Mouse (Mus musculus) spleen, postnatal 10 days (tissue): ENCODE measurements around the gene Fhl2.
"Not testable (repeated sequence)": the region's sequence is repeated elsewhere in the genome, so short reads cannot be mapped to it uniquely, and the experiment has no call there.

Experiments used
- DNase-seq, 2 experiments: peaks; one replicate each; pipeline ENCODE4 v3.0.0; 2021 to 2022; ENCODE audit warnings: low spot score in 2 of 2

Gene Fhl2

DNA sequence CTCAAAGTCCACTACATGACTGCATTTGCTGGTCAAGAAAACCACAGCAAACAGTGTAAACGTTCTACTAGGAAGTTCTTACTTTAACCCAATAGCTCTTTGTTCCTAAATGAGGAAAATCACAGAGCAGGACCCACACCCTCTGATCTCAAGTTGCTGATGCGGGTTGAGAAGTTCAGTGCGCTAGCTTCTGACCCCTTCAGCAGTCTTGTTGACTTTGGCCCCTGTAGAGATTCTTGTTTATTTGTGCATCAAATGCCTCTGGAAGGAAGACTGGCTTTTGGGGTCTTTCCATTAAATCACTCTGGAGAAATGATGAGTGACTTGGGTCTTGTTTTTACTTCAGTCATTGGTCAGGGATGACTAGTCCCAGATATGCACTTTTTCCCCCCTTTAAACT, 46.6 kb downstream of the Fhl2 start:
- no peak for DNase-seq

DNA sequence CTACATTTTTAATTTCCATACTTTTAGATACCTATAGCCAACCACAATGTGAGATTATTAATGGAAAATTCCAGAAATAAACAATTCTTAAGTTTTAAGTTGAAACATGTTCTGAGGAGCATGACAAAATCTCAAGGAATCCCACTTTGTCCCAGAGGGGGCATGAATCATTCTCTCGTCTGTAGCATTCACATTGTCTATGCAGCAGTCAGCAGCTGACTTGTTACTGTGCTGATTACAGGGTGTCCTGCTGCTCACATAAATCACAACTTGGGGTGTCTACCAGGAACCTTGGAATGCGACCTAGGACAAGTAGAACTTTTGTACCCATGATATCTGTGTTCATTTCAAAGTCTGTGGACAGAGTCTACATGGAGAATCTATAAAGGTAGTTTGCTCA, 49.3 kb downstream of the Fhl2 start:
- no peak for DNase-seq

DNA sequence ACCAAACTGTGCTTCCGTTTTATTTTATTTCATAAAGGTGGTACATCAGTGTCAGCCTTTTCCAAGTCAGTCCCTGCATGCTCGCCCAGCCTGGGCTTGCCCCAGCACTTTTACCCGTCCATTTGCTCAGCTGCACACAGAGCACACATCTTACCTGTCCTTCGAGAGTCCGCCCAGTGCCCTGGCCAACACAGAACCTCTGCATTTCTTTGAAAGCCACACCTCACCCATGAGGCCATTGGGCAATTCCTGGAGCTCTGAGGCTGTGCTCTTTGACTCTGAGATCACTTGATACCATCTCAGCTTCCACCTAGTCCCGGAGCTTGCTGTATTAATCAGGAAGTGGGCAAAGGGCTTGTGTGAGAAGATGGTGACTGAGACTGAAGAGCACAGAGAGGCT, 51.4 kb downstream of the Fhl2 start:
- no peak for DNase-seq

DNA sequence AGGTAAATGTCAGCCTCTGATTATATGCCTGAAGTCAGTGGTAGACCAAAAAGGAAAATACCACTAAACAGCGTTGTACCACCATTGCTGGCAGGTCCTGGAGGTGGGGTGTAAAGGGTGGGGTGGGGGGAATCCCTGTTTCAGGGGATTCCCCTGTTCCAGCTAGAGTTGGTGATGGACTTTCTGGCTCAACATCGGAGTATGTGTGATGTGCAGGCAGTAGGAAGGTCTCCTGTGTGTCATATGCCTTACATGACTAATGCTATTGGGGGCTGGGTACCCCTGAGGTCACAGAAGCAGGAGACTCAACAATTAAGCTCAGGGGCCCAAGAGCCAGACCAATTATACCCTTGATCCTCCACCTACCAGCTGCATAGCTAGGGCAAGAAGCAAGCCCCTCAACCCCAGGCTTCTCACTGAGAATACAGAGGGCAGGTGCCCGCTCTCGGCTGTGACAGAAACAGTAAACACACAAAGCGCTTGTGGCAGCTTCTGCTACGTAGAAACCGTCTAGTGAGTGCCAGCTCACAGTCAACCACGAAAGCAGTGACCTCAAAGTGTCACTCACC, 52.4 kb downstream of the Fhl2 start:
- DNase-seq: no peak

DNA sequence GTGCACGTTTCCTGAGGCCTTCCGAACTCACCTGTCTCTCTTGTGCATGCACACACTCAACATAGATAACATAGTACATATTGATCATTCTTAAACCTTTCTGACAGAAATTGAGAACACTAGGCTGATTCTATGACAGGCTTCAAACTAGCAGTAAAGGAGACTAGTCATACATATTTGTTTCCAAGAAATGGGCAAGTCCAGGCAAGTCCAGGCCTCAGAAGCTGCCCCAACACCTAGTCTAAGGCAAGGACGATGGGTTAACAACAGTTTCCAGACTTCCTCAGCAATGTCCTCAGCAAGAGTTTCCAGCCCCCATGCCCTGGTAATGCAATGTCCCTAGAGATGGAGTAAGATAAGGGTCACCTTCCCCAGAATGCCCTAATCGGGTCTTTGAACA, 53.0 kb downstream of the Fhl2 start:
- no peak for DNase-seq

DNA sequence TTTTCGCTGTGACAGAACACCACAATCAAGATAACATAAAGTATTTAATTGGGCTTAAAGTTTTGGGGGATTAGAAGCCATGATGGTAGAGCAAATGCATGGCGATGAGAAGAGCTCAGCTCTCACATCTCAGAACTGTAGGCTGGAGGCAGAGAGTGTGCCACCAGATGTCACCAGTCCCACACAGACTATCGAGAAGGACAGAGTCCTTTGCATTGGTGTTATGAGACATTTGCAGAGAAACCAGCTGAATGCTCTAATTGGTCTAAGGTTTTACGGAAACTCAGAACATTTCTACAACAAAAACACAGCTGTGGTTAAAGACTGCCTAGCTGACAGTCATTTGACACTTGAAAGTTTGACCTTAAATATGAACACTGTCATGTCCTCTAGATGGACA, 53.5 kb downstream of the Fhl2 start:
- DNase-seq: peak in 1 of 2 experiments; percentile 20

DNA sequence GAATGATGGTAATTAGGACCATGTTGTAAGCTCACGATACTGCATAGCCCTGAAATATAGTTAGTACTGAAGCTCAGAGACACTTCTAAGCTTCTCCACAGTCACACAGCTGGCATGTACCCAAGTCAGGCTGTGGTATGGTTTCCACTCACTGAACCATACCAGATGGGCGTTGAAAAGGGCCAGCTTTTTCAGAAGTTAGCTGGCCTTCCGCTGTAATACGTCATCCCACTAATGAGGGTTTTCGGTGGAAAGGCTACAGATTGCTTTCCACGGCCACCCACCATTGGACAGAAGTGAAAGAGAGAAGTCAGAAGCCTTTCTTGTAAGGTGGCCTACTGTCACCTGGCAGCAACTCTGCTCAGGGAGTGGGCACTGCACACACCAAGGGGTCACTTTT, 53.9 kb downstream of the Fhl2 start:
- DNase-seq: no peak

DNA sequence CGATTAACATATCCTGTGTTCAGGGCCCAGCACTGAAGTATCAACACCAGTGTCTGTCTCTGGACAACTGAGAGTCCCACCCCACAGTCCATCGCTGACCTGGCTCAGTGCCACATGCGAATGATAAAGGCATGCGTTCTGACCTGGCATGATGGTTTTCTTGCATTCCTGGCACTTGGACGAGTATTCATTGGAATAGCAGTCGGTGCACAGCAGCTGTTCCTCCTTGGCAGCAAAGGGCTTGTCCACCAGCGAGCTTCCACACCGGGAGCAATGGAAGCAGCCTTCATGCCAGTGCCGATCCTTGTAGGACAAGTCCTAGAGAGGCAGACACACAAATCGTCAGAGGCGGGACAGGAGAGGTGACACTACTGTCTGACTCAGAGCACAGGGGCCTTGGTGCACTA, 55.2 kb downstream of the Fhl2 start:
- no peak for DNase-seq

DNA sequence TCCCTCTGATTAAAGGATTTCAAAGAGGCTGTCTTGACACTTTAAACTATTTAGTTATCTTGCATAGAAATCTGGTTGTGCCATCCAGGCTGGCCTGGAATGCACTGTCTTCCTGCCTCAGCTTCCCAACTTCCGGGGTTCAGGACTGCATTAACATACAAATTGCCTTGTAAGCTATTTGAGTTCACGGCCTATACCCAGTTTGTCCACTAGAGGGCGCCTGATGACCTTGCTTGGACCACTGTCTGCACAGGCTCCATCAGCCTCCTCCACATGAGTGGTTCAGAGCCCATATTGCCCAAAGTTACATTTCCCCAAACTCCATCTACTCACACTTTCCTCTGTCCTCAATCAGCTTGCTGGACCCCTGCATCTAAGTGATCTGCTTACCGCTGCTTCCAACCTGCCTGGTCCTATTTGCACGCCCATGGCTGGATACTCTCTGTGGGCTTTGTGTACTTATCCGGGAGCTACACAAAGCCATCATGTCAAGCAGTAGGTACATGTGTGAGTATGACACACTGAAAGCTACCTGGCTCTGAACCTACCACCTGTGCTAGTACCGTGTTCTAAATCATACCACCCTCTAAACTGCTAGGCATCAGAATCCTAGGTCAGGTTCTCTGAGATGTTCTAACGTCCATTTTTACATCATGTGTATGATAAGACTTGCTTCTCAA, 57.1 kb downstream of the Fhl2 start:
- peak; percentile 74 to 85 for DNase-seq

DNA sequence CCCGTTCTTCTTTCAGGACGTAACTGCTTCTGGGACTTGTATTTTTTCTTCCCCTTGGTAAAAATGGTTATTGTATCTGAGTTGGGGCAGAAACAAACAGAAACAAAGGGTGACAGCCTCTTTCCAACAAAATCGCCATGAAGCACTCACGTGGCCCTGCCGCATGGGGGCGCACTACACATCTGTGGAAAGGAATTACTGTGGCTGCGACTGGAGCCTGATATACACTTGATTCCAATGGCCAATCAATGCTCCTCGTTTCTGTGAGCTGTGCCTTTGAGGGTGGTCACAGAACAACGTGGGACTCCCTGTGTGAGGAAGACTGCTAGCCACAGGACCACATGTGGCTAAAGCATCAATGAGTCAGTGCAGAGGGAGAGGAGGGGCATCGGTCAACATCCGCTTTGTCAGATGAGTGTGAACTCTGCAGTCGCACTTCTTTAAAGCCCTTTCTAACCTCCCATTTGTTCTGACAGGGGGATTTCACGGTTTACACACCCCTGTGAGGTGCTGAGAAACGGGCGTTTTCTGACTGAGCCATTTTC, 58.4 kb downstream of the Fhl2 start:
- no peak for DNase-seq

DNA sequence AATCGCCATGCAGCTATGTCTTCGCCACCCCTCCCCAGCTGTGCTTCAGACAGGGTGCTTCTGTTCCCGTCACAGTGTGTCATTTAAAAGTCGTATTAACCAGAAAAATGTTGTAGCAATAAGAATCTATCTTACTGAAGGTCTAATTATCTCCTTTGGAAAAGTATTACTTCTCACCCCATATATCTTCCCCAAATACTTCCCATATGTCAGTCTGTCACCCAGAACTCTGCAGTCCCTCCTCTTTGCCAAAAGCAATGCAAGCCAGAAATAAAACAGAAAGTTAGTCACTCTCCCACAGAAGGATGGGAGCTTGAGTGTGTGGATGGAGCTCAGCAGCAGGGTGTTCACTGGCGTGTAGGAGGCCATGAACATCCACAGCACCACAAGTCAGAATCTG, 59.5 kb downstream of the Fhl2 start:
- no peak for DNase-seq

DNA sequence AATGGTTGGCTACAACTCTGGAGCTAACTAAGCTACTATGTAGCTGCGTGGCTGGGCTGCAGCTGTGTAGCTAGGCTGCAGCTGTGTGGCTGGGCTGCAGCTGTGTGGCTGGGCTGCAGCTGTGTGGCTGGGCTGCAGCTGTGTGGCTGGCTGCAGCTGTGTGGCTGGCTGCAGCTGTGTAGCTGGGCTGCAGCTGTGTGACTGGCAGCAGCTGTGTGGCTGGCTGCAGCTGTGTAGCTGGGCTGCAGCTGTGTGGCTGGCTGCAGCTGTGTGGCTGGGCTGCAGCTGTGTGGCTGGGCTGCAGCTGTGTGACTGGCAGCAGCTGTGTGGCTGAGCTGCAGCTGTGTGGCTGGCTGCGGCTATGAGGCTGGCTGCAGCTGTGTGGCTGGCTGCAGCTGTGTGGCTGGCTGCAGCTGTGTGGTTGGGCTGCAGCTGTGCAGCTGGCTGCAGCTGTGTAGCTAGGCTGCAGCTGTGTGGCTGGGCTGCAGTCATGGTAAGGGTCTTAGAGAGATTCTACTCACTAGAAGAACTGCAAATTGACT, 60.2 kb downstream of the Fhl2 start:
- DNase-seq: not testable (repeated sequence)

DNA sequence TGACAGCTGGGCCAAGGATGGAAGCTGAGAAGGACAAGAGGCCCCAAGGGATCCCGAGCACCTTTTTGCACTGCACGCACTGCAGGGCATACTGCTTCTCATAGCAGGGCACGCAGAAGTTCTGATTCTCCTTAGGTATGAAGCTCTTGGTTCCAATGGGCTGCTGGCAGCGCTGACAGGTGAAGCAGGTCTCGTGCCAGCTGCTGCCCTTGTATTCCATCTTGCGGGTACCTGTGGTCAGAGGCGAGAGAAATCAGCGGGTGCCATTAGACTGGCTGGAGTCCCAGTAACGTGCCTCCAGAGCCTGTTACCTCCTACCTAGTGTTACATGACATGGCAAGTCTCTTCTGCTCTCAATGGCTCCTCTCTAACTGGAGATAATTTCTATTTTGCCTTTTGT, 65.2 kb downstream of the Fhl2 start:
- no peak for DNase-seq

DNA sequence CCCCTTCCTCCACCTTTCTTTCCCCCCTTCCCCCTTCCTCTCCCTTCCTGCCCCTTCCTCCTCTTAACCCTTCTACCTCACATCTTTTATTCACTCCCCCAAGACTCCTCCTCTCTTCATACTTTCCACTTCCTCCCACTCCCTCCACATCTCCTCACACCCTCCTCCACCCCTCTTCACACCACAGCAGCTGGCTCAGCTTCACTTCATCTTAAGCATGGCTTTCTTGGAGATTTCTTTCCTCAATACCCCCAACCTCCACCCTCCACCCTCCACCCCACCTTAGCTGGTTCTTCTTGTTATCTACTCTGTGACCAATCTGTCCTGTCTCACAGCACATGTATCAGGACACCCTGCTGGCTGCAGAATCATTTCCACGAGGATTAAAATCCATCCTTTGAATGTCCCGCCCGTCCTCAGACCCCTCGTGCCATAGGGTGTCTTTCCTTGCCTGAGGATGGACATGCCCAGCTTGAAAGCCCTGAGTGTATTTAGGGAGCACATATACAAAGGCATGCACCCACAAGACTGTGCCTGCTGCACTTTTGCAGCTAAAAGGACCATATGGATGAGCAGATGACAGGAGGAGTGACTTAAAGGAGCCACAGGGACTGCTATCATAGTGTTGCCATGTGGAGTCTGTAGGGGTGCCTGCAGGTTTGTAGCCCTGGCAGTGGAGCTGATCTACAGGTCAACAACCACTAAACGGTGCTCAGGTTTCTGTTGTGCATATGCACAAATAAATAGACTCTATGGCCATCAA, 66.4 kb downstream of the Fhl2 start:
- DNase-seq: no peak

DNA sequence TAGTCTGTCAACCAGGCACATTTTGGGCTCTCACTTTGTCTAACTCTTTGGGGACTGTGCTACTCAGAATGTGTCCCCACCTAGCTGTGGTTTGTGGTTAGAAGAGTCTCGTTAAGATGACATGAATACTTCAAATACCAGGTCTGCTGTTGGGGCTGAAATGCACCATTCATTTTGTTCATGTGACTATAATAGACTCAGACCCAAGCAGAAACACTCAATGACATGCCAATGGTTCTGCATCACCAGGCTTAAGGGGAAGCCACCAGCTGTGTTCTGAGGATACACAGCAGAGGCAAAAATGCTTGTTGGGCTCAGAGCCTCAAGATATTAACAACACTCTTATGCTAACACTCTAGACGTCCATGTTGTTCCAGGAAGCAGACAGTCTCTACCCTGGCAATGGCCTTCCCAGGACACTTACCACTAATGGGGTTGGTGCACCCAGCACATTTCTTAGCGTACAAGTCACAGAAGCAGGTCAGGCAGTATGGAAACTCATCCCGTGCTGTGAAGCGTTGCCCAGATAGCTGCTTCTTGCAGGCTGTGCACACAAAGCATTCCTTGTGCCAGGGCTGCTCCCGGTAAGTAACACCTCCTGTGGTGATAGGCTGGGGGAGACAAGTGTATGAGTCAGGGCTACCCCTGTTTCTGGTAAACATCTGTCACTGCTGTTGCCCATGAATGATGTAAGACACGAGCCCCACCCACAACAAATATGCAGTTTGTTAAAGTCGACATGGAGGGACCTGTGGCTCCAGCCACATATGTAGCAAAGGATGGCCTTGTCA, 68.8 kb downstream of the Fhl2 start:
- no peak for DNase-seq

DNA sequence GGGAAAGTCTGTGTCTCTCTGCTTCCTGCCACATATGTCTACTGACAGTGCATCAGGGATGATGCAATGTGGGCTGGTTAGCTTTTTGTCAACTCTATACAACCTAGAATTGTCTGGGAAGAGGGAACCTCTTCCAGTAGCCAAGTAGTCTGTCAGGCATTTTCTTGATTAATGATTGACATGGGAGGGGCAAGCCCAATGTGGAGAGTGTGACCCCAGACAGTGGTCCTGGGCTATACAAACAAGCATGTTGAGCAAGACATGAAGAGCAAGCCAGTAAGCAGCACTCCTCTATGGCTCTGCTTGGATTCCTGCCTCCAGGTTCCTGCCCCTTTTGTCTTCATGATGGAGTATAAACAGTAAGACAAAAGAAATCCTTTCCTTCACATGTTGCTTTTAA, 69.6 kb downstream of the Fhl2 start:
- DNase-seq: no peak

DNA sequence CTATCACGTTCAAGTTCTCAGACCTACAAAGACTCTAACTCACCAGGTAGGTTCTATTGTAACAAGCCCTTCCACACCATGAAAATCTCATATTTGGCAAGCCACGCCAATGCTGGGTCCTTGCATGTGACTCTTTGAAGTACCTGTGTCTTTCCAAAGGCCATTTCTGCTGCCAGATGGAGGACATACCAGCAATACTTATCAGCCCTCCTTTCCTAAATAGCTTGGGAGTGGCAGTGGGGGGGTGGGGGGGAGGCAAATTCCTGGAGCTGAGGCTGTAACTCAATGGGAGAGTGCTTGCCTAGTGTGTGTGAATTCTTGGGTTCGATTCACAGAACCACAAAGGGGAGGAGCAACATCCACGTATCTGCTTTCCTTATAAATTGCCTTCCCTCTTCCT, 72.1 kb downstream of the Fhl2 start:
- DNase-seq: no peak

DNA sequence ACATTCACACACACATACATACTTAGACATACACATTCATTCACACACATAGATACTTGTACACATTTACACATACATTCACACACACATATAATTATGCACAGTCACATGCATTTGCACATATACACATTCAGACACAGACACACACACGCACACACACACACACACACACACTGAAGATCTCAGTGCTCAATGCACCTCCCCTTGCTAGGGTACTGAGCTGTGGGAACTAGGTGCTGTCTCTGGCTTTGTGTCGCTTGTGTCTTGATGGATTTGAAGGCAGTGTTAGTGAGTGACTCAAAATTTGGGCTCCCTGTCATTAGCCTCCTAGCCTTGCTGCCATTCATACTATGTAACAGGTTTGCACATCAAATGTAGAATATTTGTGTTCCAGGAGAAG, 74.2 kb downstream of the Fhl2 start:
- no peak for DNase-seq

DNA sequence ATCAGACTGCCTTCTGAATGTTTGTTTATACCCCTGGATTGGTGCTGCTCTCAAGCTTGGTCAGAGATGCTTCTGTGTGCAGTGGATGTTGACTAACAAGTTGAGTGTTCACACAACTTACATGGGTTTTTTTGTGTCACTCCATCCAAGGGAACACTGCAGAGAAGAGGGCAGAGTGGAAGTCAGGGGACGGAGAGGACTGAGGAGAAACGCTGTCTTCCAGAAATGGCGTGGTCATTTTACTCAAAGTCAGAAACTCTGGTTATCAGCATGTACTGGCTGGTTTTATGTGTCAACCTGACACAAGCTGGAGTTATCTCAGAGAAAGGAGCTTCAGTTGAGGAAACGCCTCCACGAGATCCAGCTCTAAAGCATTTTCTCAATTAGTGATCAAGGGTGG, 75.8 kb downstream of the Fhl2 start:
- no peak for DNase-seq

DNA sequence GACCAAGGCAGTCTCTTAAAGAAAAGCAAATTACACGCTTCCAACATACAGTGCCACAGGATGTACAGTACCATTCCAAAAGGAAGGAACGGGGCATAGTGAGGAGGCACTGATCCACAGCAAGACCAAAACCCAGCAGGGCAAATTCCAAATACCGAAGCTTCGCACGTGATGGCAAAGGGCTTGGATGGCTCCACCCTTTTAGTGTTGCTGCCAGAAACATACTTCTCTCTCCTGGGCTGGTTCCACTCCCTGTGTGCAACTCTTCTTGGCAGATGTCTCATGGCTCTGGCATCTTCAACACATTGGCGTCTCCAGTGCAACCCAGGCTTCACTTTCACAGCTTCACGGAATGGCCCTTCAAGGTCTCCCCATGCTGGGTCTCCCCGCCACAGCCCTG, 79.3 kb downstream of the Fhl2 start:
- DNase-seq: no peak

DNA sequence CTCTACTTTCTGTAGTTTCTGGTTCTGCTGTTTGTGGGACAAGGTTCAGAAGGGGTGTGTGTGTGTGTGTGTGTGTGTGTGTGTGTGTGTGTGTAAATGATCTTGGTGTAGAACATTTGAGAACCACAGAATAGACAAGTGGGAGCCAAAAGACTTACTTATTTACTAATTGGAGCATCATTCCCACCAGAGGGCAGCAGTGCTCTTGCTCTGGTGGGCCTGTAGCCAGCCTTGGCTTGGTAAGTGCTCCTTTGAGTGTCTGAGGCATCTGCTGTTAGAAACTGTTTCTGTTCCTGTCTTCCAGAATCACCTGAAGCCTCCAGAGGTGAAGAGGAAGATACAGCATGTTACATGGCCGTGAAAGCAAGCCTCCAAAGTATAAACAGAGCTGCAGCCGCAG, 83.9 kb downstream of the Fhl2 start:
- peak; percentile 22 to 59 for DNase-seq

DNA sequence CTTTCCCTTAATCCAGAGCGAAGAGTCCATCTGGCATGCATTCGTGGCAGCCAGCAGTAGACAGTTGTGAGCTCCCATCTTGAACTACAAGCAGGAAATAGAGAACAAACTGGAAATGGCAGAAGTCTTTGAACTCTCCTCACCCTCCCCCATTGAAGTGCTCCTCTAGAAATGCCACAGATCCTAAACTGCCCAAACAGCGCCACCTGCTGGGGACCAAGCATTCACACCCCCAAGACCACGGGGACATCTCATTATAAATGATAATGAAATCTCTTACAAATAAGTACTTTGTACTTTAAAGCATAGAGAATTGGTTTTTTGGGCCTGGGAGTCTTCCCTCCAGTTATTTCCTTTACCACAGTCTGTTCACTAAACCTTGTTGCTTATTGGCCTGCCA, 86.2 kb downstream of the Fhl2 start:
- DNase-seq: peak; percentile 40 to 83
